Mouse (Mus musculus) forebrain, embryonic 11.5 days (tissue): ENCODE results near the gene Mras. TPM values are rescaled to one million over a fixed set of nuclear protein-coding genes. Genes with fewer than 3 reads are reported as not detected.

Source experiments
- ATAC-seq: fragments of 200-750 bp; cut with Nextera tagmentation; replicated peaks from 2 replicates; pipeline ENCODE4 v1.8.0; 2017; ENCODE audit warnings: moderate TSS enrichment; ENCODE audit not compliant: low FRiP score
- DNase-seq: peaks from one replicate; pipeline ENCODE4 v3.0.0-alpha.2; 2017; ENCODE audit warnings: low spot score
- H3K27ac ChIP-seq: fragments of 300-500 bp; sonication (generic); 2 replicates; pipeline ENCODE4 v1.5.1; 2014; ENCODE audit warnings: low read depth, low read length
- H3K27me3 ChIP-seq: fragments of 300-500 bp; sonication (generic); 2 replicates; pipeline ENCODE4 v1.6.1; 2014; ENCODE audit warnings: mild to moderate bottlenecking, low read length, mixed read lengths; ENCODE audit not compliant: control insufficient read depth, insufficient read depth
- H3K36me3 ChIP-seq: fragments of 300-500 bp; sonication (generic); 2 replicates; pipeline ENCODE4 v1.6.1; 2014; ENCODE audit warnings: mild to moderate bottlenecking, low read length, moderate library complexity, mixed read lengths; ENCODE audit not compliant: control insufficient read depth, insufficient read depth
- H3K4me1 ChIP-seq: fragments of 300-500 bp; sonication (generic); replicated peaks from 2 replicates; pipeline ENCODE4 v1.6.1; 2014; ENCODE audit warnings: low read length, mixed read lengths; ENCODE audit not compliant: control insufficient read depth, insufficient read depth
- H3K4me2 ChIP-seq: fragments of 300-500 bp; sonication (generic); 2 replicates; pipeline ENCODE4 v1.6.1; 2014; ENCODE audit warnings: low read depth, mild to moderate bottlenecking, low read length, moderate library complexity, mixed read lengths; ENCODE audit not compliant: severe bottlenecking
- H3K4me3 ChIP-seq: fragments of 300-500 bp; sonication (generic); 2 replicates; pipeline ENCODE4 v1.5.1; 2014; ENCODE audit warnings: low read depth, low read length
- H3K9ac ChIP-seq: fragments of 300-500 bp; sonication (generic); 2 replicates; pipeline ENCODE4 v1.6.1; 2014; ENCODE audit warnings: low read length
- H3K9me3 ChIP-seq: fragments of 300-500 bp; sonication (generic); 2 replicates; pipeline ENCODE4 v1.6.1; 2016; ENCODE audit warnings: low read length, mixed read lengths; ENCODE audit not compliant: control insufficient read depth
- WGBS: fragments of 180-500 bp; shearing (Covaris S2); extraction: QIAGEN DNeasy Blood & Tissue Kit; methylation state at CpG from one replicate; pipeline ENCODE4 v1.1.7; 2014; 5-methylcytosine and 5-hydroxymethylcytosine counted together
- polyA plus RNA-seq: library from polyadenylated mRNA; unstranded; fragments of >200 nt; fragmentation: Nextera tagmentation; extraction: Ambion mirVana; gene quantifications from 2 replicates; pipeline ENCODE4 v1.2.1, GENCODE M21; 2014

Mras gene
- polyA plus RNA-seq, result 15.5 and 16.8 TPM in 2 replicates

DNA sequence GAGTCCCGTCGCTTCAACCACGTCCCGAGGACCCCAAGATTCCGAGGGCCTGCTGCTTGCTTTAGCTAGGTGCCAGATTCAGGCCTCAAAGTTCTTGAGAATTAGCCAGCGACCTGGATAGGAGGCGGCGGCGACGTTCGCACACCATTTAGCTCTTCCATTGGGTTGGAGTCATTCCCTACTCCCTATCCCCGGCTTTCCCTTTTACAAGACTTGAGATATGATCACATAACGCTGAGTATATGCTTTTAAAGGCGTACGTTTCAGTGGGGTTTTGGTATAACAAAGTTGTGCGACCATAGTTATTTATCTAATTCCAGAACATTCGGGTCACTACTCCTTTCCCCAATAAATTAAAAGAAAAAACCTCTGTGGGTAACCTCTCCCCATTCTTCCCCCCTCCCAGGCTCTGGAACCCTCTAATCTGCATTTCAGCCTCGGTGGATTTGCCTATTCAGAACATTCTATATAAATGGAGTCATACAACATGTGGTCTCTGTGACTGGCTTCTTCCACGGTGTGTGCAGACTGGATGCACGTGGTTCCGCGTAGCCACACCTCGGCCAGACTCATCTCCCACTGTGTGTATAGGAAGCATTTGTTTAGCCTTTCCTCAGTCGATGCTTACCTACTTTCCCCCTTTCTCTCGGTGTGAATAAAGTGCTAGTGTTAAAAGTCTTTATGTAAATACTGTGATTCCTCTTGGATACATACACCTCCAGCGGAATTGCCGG is at the start of gene Mras:
Gene Mras, minus strand, starts transcription at position 351 of the 734 bp plus-strand sequence.
- Histone ChIP-seq H3K9me3 (no peaks in the 10 kb centered on the region), H3K36me3 (no peaks in the 10 kb centered on the region), H3K9ac (peak within 1 kb of the TSS; percentile 88), H3K27me3 (peaks cover 8% of the 10 kb centered on the region), H3K4me2 (peak within 1 kb of the TSS; percentile 74), H3K4me1 (peaks cover 9% of the 10 kb centered on the region; the same call in 1 of the 2 replicates), H3K4me3 (peak within 1 kb of the TSS; percentile 72), H3K27ac (0 out of 2 replicates have a peak within 1 kb of the TSS, but pooled peaks have one; percentile 25)
- 19% methylated on average over 27 of the region's 27 CpGs for WGBS
- ATAC-seq (no peak), DNase-seq (no peak)

DNA sequence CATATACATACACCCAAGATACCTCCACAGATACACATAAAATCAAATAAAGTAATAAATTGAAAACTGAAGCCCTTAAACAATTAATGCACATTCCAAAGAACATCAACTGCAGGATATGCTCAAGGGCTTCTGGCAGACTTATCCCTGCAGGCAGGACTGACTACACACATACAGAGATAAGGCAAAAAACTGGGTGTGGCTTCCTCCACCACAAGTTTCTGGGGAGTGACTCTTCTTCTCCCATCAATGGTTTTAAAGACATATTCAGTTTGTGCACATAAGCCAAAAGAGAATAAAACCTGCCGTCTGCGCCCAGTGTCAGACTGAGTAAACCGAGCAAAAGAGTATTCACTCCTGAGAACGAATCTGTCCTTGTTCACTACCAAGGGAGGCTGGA is 48.0 kb upstream of the Mras start:
- H3K36me3 ChIP-seq, result no peaks in the 10 kb centered on the region; the same call in 1 of the 2 replicates
- no peak for DNase-seq
- H3K4me3 ChIP-seq, result no peak overlapping the region
- no peaks in the 10 kb centered on the region for H3K9me3 ChIP-seq
- WGBS, result 92% methylated on average over 4 of the region's 4 CpGs
- H3K27ac ChIP-seq, result no peak overlapping the region
- H3K4me2 ChIP-seq, result no peak overlapping the region
- H3K9ac ChIP-seq, result no peak overlapping the region
- H3K4me1 ChIP-seq, result no peaks in the 10 kb centered on the region
- ATAC-seq, result no peak
- H3K27me3 ChIP-seq, result no peaks in the 10 kb centered on the region

DNA sequence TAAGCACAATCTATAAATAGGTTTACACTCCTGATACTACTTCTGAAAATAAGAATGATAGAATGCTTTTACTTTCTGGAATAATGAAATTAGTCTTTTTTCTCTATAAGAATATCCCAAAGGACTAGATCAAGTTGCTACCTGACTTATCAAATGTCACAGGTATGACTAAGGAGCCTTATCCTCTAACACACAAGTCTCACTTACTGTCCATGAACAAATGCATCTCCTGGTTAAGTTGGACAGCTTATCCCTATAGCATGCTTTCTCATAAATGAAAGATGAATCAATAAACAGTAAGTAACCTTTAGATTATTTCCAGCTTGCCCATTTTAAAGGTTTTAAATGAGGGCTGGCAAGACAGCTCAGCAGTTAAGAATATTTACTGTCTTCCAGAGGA is 47.5 kb upstream of the Mras start:
- no peak overlapping the region for H3K4me2 ChIP-seq
- no peak overlapping the region for H3K4me3 ChIP-seq
- no peak overlapping the region for H3K27ac ChIP-seq
- ATAC-seq (no peak), DNase-seq (no peak)
- no peaks in the 10 kb centered on the region; the same call in 1 of the 2 replicates for H3K36me3 ChIP-seq
- H3K27me3 ChIP-seq, result no peaks in the 10 kb centered on the region
- H3K4me1 ChIP-seq, result no peaks in the 10 kb centered on the region
- no peak overlapping the region for H3K9ac ChIP-seq
- H3K9me3 ChIP-seq, result no peaks in the 10 kb centered on the region

DNA sequence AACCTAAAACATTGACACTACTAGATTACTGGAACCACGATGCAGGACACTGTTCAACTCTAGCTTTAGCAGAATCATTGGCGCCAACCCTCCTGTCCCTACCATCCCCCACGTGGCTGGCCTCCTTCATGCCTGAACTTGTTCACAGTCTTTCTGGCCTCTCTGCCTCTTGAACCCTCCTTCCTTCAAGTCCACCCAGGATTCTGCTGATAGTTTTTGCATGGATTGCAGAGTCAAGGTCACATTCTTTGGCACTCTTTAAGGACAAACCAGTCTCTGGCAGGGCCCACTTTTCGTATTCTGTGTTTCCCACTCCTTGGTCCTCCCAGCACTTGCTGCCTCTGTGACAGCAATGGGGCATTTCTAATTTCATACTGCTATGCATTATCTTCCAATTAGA is 46.0 kb upstream of the Mras start:
- no peaks in the 10 kb centered on the region for H3K4me1 ChIP-seq
- H3K9me3 ChIP-seq, result no peaks in the 10 kb centered on the region
- WGBS, result 88% methylated on average over 4 of the region's 4 CpGs
- H3K36me3 ChIP-seq, result no peaks in the 10 kb centered on the region; the same call in 1 of the 2 replicates
- DNase-seq, result no peak
- H3K27ac ChIP-seq, result no peak overlapping the region
- H3K27me3 ChIP-seq, result no peaks in the 10 kb centered on the region
- H3K4me3 ChIP-seq, result no peak overlapping the region
- no peak overlapping the region for H3K9ac ChIP-seq
- no peak for ATAC-seq
- no peak overlapping the region for H3K4me2 ChIP-seq

DNA sequence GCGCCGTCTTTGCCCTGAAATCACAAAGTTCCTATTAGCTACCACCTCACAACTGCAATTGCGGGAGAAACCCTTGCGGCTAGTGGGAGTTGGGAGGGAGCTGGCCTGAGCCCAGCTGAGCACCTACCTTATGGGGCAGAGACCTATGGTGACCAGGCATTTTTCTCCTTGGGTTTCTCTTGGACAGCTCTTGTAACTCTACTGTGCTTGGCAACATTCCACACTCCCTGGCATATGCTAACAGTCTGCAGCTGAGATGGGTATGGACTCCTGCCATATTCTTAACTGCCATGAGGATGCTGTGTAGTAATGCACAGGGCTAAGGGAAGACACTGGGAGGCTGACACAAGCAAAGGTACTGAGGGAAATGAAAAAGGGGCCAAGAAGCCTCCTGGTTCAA is 43.6 kb upstream of the Mras start:
- no peak for DNase-seq
- 86% methylated on average over 4 of the region's 4 CpGs for WGBS
- Histone ChIP-seq H3K4me3 (no peak overlapping the region), H3K4me2 (no peak overlapping the region), H3K27me3 (no peaks in the 10 kb centered on the region), H3K27ac (no peak overlapping the region), H3K4me1 (no peaks in the 10 kb centered on the region), H3K9me3 (no peaks in the 10 kb centered on the region), H3K36me3 (no peaks in the 10 kb centered on the region), H3K9ac (no peak overlapping the region)
- ATAC-seq, result no peak

DNA sequence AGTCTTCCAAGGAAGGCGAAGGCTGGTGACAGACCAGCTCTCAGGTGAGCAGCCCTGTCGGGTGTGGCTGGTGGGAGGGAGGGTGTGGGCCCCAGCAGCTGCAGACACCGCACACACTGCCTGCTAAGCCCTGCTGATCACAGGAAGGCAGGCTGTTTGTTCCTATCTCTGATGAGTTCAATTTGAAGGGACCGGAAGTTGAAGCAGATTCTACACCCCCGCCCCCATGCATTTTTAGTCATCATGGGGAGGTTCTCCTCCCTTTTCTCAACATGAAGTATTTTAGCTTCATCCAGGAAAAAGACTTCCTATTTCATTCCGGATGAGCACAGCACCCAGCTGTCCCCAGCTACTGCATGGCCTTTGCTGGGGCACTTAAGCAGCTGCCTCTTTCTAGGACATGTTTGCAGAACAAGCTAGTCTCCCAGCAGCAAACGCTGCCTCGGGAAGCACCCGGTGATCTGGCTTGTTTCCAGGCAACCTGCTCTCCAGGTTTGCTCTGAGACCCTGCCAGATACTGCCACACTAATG is 42.1 kb upstream of the Mras start:
- Histone ChIP-seq H3K27ac (no peak overlapping the region), H3K4me1 (no peaks in the 10 kb centered on the region), H3K27me3 (no peaks in the 10 kb centered on the region), H3K4me2 (no peak overlapping the region), H3K36me3 (no peaks in the 10 kb centered on the region), H3K9ac (no peak overlapping the region), H3K4me3 (no peak overlapping the region), H3K9me3 (no peaks in the 10 kb centered on the region)
- 89% methylated on average over 9 of the region's 9 CpGs for WGBS
- ATAC-seq (no peak), DNase-seq (no peak)

DNA sequence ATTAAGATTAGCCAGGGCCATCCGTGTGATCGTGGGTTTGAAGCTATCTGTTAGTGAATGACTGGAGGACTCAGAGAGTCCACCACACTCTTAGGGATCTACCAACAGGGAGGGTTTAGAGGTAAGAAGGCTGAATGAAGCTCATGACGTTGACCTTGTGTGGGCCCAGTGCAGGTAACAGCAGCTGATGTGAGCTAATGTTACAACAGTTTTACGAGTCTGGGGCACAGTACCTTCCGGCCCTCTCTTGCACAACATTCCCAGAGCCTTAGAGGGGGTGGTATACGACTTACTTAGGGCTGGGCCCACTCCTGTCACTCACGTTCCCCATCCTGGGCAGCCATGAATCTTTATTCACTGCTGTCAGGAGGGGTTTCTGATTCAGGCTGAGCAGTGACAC is 34.2 kb upstream of the Mras start:
- Histone ChIP-seq H3K4me2 (no peak overlapping the region), H3K36me3 (no peaks in the 10 kb centered on the region), H3K27me3 (no peaks in the 10 kb centered on the region), H3K9me3 (no peaks in the 10 kb centered on the region), H3K4me3 (no peak overlapping the region), H3K27ac (no peak overlapping the region), H3K4me1 (no peaks in the 10 kb centered on the region), H3K9ac (no peak overlapping the region)
- no peak for ATAC-seq
- no peak for DNase-seq
- WGBS, result 81% methylated on average over 7 of the region's 7 CpGs

DNA sequence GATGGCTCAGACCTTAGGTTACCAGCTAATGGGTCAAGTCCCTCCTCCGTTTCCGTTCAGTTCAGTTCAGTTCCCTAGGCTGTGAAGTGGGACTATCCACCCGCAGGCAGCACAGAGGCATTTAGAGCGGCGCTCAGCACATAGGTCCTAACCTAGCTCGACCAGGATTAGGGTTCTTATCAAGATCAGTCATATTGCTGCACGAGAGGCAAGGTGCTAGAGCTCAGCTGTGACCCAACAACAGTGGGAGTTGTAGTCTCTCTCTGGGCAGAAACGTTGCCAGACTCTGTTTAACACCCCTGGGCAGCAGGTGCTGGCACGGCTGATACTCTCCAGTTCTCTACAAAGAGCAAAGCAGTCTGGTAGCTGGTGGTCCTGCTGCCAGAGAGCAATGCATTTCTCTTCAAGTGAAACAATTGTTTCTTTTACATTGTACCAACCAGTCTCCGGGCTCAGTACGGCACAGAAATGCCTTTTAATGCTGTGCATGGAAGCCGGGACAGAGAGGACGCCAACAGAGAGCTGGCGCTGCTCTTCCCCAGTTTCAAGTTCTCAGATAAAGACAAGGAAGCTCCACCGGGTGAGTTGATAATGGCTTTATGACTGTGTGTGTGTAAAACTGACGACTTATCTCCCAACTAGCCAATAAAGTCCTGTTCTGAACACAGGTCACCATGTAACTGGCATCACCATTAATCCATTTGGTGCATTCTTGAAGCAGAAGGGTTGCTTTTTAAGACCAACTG is 33.3 kb upstream of the Mras start:
- 81% methylated on average over 16 of the region's 16 CpGs for WGBS
- Histone ChIP-seq H3K27me3 (no peaks in the 10 kb centered on the region), H3K27ac (no peak overlapping the region), H3K9ac (no peak overlapping the region), H3K36me3 (no peaks in the 10 kb centered on the region), H3K9me3 (no peaks in the 10 kb centered on the region), H3K4me3 (no peak overlapping the region), H3K4me2 (no peak overlapping the region), H3K4me1 (no peaks in the 10 kb centered on the region)
- no peak for DNase-seq
- no peak for ATAC-seq
